Mouse (Mus musculus) spleen, postnatal 4 days (tissue): ENCODE results near the gene Gabbr2.

ENCODE experiments used
- DNase-seq, 2 experiments: peaks; one replicate each; pipeline ENCODE4 v3.0.0; 2022; ENCODE audit warnings: low spot score in 2 of 2

Gene Gabbr2

GRCm38 (mm10) chr4:46988824-46989223 is 2.8 kb downstream of the Gabbr2 start:
- DNase-seq, result no peak

- peak in 1 of 2 experiments; percentile 47 for DNase-seq
These were observed 3.4 kb downstream of the Gabbr2 start for GRCm38 (mm10) chr4:46988257-46988656.

- peak in 1 of 2 experiments; percentile 54 for DNase-seq
These were observed 3.9 kb downstream of the Gabbr2 start for GRCm38 (mm10) chr4:46987809-46988208.

- DNase-seq, result no peak
These were observed 5.6 kb downstream of the Gabbr2 start for GRCm38 (mm10) chr4:46986054-46986453.

- no peak for DNase-seq
These were observed 8.8 kb downstream of the Gabbr2 start for GRCm38 (mm10) chr4:46982912-46983311.

- no peak for DNase-seq
These were observed 9.6 kb downstream of the Gabbr2 start for GRCm38 (mm10) chr4:46982094-46982493.

GRCm38 (mm10) chr4:46978371-46978770 is 13.3 kb downstream of the Gabbr2 start:
- DNase-seq, result no peak

- no peak for DNase-seq
These were observed 14.5 kb downstream of the Gabbr2 start for GRCm38 (mm10) chr4:46977161-46977560.

- DNase-seq, result peak in 1 of 2 experiments; percentile 53
These were observed 15.0 kb downstream of the Gabbr2 start for GRCm38 (mm10) chr4:46976671-46977071.

GRCm38 (mm10) chr4:46973322-46973721 is 18.4 kb downstream of the Gabbr2 start:
- no peak for DNase-seq

- DNase-seq, result no peak
These were observed 23.7 kb downstream of the Gabbr2 start for GRCm38 (mm10) chr4:46967981-46968380.

- no peak for DNase-seq
These were observed 25.1 kb downstream of the Gabbr2 start for GRCm38 (mm10) chr4:46966551-46966950.

GRCm38 (mm10) chr4:46961403-46961802 is 30.3 kb downstream of the Gabbr2 start:
- DNase-seq, result no peak

- no peak for DNase-seq
These were observed 31.5 kb downstream of the Gabbr2 start for GRCm38 (mm10) chr4:46960208-46960607.

GRCm38 (mm10) chr4:46959776-46960175 is 31.9 kb downstream of the Gabbr2 start:
- DNase-seq, result no peak

GRCm38 (mm10) chr4:46957955-46958354 is 33.7 kb downstream of the Gabbr2 start:
- no peak for DNase-seq

GRCm38 (mm10) chr4:46956966-46957365 is 34.7 kb downstream of the Gabbr2 start:
- DNase-seq, result no peak

- DNase-seq, result no peak
These were observed 38.7 kb downstream of the Gabbr2 start for GRCm38 (mm10) chr4:46953021-46953420.

- no peak for DNase-seq
These were observed 39.1 kb downstream of the Gabbr2 start for GRCm38 (mm10) chr4:46952562-46952961.

- DNase-seq, result no peak
These were observed 57.4 kb downstream of the Gabbr2 start for GRCm38 (mm10) chr4:46934291-46934690.

GRCm38 (mm10) chr4:46933590-46933989 is 58.1 kb downstream of the Gabbr2 start:
- no peak for DNase-seq

GRCm38 (mm10) chr4:46931706-46932397 is 59.8 kb downstream of the Gabbr2 start:
- no peak for DNase-seq

GRCm38 (mm10) chr4:46928112-46928511 is 63.6 kb downstream of the Gabbr2 start:
- no peak for DNase-seq

GRCm38 (mm10) chr4:46919144-46919543 is 72.5 kb downstream of the Gabbr2 start:
- no peak for DNase-seq
